Mouse (Mus musculus): ENCODE measurements around the gene Gm21834.
A peak's percentile ranks its signal among the peaks of the same experiment; 100 is the strongest.

Gm21834 gene

GRCm38 (mm10) chr17:57742119-57742518, at the start of gene Gm21834:
Gm21834 (minus strand) TSS chr17:57742219.
- no peak for DNase-seq (ENCODE audit: low spot score in 2 of 2)

GRCm38 (mm10) chr17:57788161-57788799, 46.3 kb upstream of the Gm21834 start:
- DNase-seq (ENCODE audit: low spot score in 2 of 2): no peak

GRCm38 (mm10) chr17:57770904-57771303, 28.9 kb upstream of the Gm21834 start:
- peak; percentile 47 to 68 for DNase-seq (ENCODE audit: low spot score in 2 of 2)

GRCm38 (mm10) chr17:57768622-57769610, 26.9 kb upstream of the Gm21834 start, which contains the start of gene Cntnap5c:
Cntnap5c (plus strand) TSS chr17:57769570.
- DNase-seq (ENCODE audit: low spot score in 2 of 2): peak; percentile 40 to 54

GRCm38 (mm10) chr17:57767306-57767705, 25.3 kb upstream of the Gm21834 start:
- no peak for DNase-seq (ENCODE audit: low spot score in 2 of 2)

- no peak for DNase-seq (ENCODE audit: low spot score in 2 of 2)
Observed at GRCm38 (mm10) chr17:57758033-57758432, 16.0 kb upstream of the Gm21834 start.

GRCm38 (mm10) chr17:57694791-57695190, 47.2 kb downstream of the Gm21834 start:
- peak; percentile 54 to 65 for DNase-seq (ENCODE audit: low spot score in 2 of 2)
